Mouse (Mus musculus): ENCODE measurements around the gene Ces2e.
"Not testable (repeated sequence)": the region's sequence is repeated elsewhere in the genome, so short reads cannot be mapped to it uniquely, and the experiment has no call there.

Gene Ces2e

GRCm38 (mm10) chr8:104925972-104926596 lies at the start of gene Ces2e:
TSS of gene Ces2e (plus strand) at chr8:104926260.
- DNase-seq (ENCODE audit: low read depth in 1 of 2, low spot score in 2 of 2): no peak

- DNase-seq (ENCODE audit: low read depth in 1 of 2, low spot score in 2 of 2): not testable (repeated sequence)
These were observed 39.7 kb upstream of the Ces2e start for GRCm38 (mm10) chr8:104886223-104886926.

GRCm38 (mm10) chr8:104901746-104902145 lies 24.3 kb upstream of the Ces2e start:
- no peak for DNase-seq (ENCODE audit: low read depth in 1 of 2, low spot score in 2 of 2)

GRCm38 (mm10) chr8:104907111-104907510 lies 18.9 kb upstream of the Ces2e start:
- DNase-seq (ENCODE audit: low read depth in 1 of 2, low spot score in 2 of 2): no peak

- not testable (repeated sequence) for DNase-seq (ENCODE audit: low read depth in 1 of 2, low spot score in 2 of 2)
These were observed 17.0 kb upstream of the Ces2e start for GRCm38 (mm10) chr8:104909021-104909420.

- not testable (repeated sequence) for DNase-seq (ENCODE audit: low read depth in 1 of 2, low spot score in 2 of 2)
These were observed 16.4 kb upstream of the Ces2e start for GRCm38 (mm10) chr8:104909651-104910050.

GRCm38 (mm10) chr8:104927301-104927700 lies 1.2 kb downstream of the Ces2e start:
- DNase-seq (ENCODE audit: low read depth in 1 of 2, low spot score in 2 of 2): no peak

GRCm38 (mm10) chr8:104944665-104945064 lies 18.6 kb downstream of the Ces2e start:
- DNase-seq (ENCODE audit: low read depth in 1 of 2, low spot score in 2 of 2): no peak

- no peak for DNase-seq (ENCODE audit: low read depth in 1 of 2, low spot score in 2 of 2)
These were observed 21.0 kb downstream of the Ces2e start, which contains the start of gene Ces2f for GRCm38 (mm10) chr8:104947056-104947455. TSS of gene Ces2f (plus strand) at chr8:104947356.

GRCm38 (mm10) chr8:104949031-104949430 lies 23.0 kb downstream of the Ces2e start:
- no peak for DNase-seq (ENCODE audit: low read depth in 1 of 2, low spot score in 2 of 2)

- no peak for DNase-seq (ENCODE audit: low read depth in 1 of 2, low spot score in 2 of 2)
These were observed 35.5 kb downstream of the Ces2e start, which contains the start of gene Ces2g for GRCm38 (mm10) chr8:104961537-104961961. TSS of gene Ces2g (plus strand) at chr8:104961718.

- DNase-seq (ENCODE audit: low read depth in 1 of 2, low spot score in 2 of 2): no peak
These were observed 36.3 kb downstream of the Ces2e start for GRCm38 (mm10) chr8:104962229-104962901.

GRCm38 (mm10) chr8:104963375-104963894 lies 37.4 kb downstream of the Ces2e start:
- no peak for DNase-seq (ENCODE audit: low read depth in 1 of 2, low spot score in 2 of 2)

GRCm38 (mm10) chr8:104984126-104984525 lies 58.1 kb downstream of the Ces2e start:
- DNase-seq (ENCODE audit: low read depth in 1 of 2, low spot score in 2 of 2): no peak
